9 mouse cellular contexts compared by ENCODE assay signal in the genomic region with DNA sequence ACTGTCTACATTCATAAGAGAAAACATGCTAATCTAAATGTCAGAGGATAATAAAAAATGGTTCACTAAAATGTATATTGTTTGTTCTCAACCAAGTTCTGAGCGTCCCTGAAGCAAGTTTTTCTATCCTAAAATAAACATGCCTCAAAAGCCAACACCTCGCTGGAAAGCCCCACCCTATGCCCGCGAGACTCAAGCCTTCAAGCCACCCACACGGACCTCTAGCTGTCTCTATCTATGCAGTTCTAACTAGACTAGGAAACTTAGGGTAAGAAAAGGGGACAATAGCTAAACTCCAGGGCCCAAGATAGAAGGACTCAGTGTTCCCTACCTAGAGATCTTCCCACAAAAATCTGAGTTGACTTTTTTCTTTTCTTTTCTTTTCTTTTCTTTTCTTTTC. TPM values are rescaled to one million over a fixed set of nuclear protein-coding genes. Genes with fewer than 3 reads are reported as not detected.
A peak's percentile ranks its signal among the peaks of the same experiment; 100 is the strongest.
DNase-seq lines count a peak whose midpoint lies in the region; ATAC-seq lines count a peak whose summit lies in the region.
"Had no signal": no experiment of that assay in that cellular context is flagged by ENCODE, and none has a peak within 500 bp of the region (broad histone marks: within the 10 kb centered on the region; RNA-seq: fewer than 3 reads in every experiment).

No protein-coding gene starts in this region.

- peaks cover 21% of the 10 kb centered on the region for H3K4me1 ChIP-seq in hindbrain, embryonic 15.5 days (replicated peaks)
- H3K4me1 ChIP-seq in hindbrain, embryonic 12.5 days: peaks cover 12% of the 10 kb centered on the region

- intact Hi-C loops in left cerebral cortex, postnatal 10 days (cut with DNase I): no loop called here

- H3K27ac ChIP-seq in hindbrain, embryonic 15.5 days (replicated peaks): no peak overlapping the region
- no peak overlapping the region for H3K27ac ChIP-seq in hindbrain, embryonic 12.5 days

- no peak overlapping the region for H3K4me3 ChIP-seq in hindbrain, embryonic 15.5 days
- no peak overlapping the region for H3K4me3 ChIP-seq in hindbrain, embryonic 12.5 days

- 49% methylated on average over 5 of the region's 5 CpGs for WGBS in hindbrain, embryonic 15.5 days
- WGBS in hindbrain, embryonic 12.5 days: 40% methylated on average over 5 of the region's 5 CpGs

- DNase-seq in 3134 (ENCODE audit: extremely low read depth, insufficient read length, low spot score) (peak; percentile 4), liver (peak; percentile 36)
- peak; percentile 28 to 42 for DNase-seq in B cell, adult 2 months
- DNase-seq in layer of hippocampus, postnatal 10 days (ENCODE audit: low spot score in 2 of 2): no peak
- no peak for DNase-seq in left cerebral cortex, postnatal 10 days (ENCODE audit: extremely low spot score in 1 of 2, low spot score in 2 of 2)
- DNase-seq in embryo, embryonic 9.5 days (ENCODE audit: extremely low spot score): no peak

- H3K4me2 ChIP-seq in hindbrain, embryonic 15.5 days: peak overlapping the region; percentile 84; the same call in 1 of the 2 replicates
- no peak overlapping the region for H3K4me2 ChIP-seq in hindbrain, embryonic 12.5 days (replicated peaks)

- H3K9me3 ChIP-seq in hindbrain, embryonic 15.5 days: no peaks in the 10 kb centered on the region
- no peaks in the 10 kb centered on the region for H3K9me3 ChIP-seq in hindbrain, embryonic 12.5 days (replicated peaks)
- H3K9me3 ChIP-seq: midbrain, embryonic 12.5 days had no signal

- no peak overlapping the region for H3K9ac ChIP-seq in hindbrain, embryonic 15.5 days
- no peak overlapping the region for H3K9ac ChIP-seq in hindbrain, embryonic 12.5 days

- no peaks in the 10 kb centered on the region; the same call in 1 of the 2 replicates for H3K27me3 ChIP-seq in hindbrain, embryonic 15.5 days
- H3K27me3 ChIP-seq in hindbrain, embryonic 12.5 days: peaks cover 22% of the 10 kb centered on the region

- no peaks in the 10 kb centered on the region for H3K36me3 ChIP-seq in hindbrain, embryonic 15.5 days
- H3K36me3 ChIP-seq in hindbrain, embryonic 12.5 days: no peaks in the 10 kb centered on the region
- H3K36me3 ChIP-seq: midbrain, embryonic 12.5 days had no signal

- ATAC-seq in hindbrain, embryonic 15.5 days (ENCODE audit: low FRiP score, low read depth): no peak
- ATAC-seq in hindbrain, embryonic 12.5 days (ENCODE audit: low FRiP score): no peak

RNA-seq across cellular contexts. Expression of gene Itga6, which starts 40.6 kb away (rescaled TPM):
- polyA plus RNA-seq in hindbrain, embryonic 15.5 days (2015; fragmentation: Nextera tagmentation; extraction: Ambion mirVana): 26.8 and 27.1 TPM in 2 replicates
- 31.5 and 34.6 TPM in 2 replicates for polyA plus RNA-seq in hindbrain, embryonic 12.5 days (2016; fragmentation: Nextera tagmentation; extraction: Ambion mirVana)
- total RNA-seq in layer of hippocampus, postnatal 10 days (2021): 10 to 100 TPM; 45.8 to 48.3 TPM
- total RNA-seq in left cerebral cortex, postnatal 10 days (2021): 10 to 100 TPM; 23.2 to 29.1 TPM

Comparison
In these comparisons a context has a peak if more than half of its experiments do, and no peak if none do; other contexts are left out.
1. DNase-seq: peak in 3134 (single experiment), B cell, adult 2 months (2 of 2) and liver (single experiment); none in layer of hippocampus, postnatal 10 days (0 of 2), left cerebral cortex, postnatal 10 days (0 of 2) and embryo, embryonic 9.5 days (single experiment).